Mouse (Mus musculus) gastrocnemius, postnatal 4 days (tissue): ENCODE measurements around the gene Sema4d. TPM values are rescaled to one million over a fixed set of nuclear protein-coding genes. Genes with fewer than 3 reads are reported as not detected.

Experiments
- DNase-seq, 2 experiments: peaks; one replicate each; pipeline ENCODE4 v3.0.0; 2021 to 2022; ENCODE audit warnings: low spot score in 2 of 2, mixed read lengths in 2 of 2
- total RNA-seq, 2 experiments: library from RNA; stranded (reverse); gene quantifications; 2 replicates each; pipeline ENCODE4 v1.2.3; 2021

Sema4d gene
- total RNA-seq, 2 experiments from 2014 or later, result 75.1 to 92.5 TPM

GRCm38 (mm10) chr13:51778983-51779962 lies 14.3 kb downstream of the Sema4d start:
- no peak for DNase-seq

- DNase-seq, result no peak
Measured at GRCm38 (mm10) chr13:51778351-51778982, 15.1 kb downstream of the Sema4d start.

DNA sequence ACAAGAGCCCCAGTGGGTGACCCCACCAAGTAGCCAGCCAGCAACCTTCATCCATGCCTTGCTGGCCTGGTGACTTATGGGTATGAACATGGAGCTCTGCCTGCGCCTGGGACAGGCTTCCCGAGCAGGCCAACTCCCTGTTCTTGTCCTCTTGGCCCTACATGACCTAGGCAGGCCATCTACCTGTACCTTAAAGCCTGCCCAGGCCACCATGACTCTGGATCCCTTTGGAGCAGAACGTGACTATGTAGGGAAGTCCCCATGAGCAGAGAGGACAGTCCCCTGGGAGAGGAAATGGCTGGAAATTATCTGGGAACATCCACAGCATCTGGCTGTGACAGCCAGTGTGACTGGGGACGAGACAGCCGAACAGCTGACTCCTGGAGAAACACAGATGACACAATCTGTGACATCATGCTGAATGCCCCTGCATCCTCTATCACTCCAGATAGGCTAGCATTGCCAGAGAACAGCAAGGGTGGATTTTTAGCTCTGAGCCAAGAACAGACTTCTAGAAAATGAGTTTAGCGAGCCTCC lies 15.7 kb downstream of the Sema4d start:
- no peak for DNase-seq

DNA sequence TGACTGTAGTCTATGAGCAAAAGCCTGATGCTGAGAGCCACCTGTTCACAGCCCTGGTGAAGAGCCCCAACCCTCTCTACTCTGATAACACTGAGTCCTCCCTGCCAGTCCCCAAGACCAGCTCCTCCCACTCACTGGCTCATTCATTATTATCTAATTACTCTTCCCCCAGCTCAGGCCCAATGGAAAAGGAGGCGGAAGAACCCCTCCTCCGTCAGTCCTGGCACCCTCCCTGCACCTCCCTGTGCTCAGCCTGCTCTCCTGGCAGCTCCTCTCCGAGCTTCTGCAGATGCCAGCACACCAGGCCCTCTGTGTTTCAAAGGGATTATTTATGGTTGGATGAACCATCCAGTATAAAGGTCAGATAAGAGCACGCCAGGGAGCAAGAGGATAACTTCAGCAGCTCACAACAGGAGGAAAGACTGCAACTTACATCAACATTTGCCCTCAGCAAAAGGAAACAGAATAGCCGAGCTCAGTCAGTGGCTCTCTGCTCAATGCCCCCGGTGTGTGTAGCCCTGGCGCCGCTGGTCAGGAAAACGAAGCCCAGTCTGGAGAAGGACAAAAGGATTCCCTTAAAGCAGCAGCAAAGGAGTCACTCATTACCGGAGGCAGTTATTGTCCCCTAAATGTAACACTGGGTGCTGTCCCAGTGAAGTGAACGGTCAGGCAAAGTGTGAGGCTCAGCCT lies 16.4 kb downstream of the Sema4d start:
- DNase-seq, result no peak

DNA sequence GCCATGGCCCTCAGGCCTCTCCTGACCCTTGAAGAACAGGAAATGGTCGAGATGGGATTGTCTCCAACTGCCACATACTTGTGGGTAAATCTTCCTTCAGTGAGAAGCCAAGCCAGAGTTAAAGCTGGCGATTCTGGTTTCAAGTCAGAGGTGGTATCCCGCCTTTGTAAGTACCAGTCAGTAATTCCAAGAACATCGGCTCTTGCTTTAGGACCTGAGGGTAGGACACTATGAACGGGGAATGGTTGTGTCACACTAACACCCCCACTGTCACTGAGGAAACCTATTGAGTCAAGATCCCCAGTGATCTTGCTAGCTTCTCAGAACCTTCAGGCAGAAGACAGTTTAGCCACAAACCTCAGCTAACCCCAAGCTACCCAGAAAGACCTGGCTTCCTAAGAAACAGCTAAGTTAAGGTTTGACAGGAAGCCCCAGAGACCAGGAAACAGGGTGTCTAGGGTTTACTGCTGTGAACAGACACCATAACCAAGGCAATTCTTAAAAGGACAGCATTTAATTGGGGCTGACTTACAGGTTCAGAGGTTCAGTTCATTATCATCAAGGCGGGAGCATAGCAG lies 17.3 kb downstream of the Sema4d start:
- DNase-seq, result no peak

DNA sequence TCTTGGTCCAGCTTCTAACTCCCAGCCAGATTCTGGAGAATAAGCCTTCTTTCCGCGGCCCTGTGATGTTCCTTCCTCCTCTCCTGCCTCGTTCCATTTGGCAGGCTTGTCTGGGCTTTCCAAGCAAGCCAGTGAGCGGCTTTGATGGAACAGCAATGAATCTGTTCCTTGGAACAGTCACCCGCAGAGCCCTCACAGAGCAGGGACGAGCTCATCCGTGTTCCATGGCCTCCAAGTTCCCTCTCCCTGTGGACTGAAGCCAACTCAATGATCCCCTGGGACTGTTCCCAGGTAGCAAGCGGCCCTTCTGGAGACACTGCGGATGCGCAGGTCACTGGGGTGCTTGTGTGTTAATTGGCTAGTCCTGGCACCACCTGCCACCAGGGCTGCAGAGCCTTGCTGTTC lies 21.7 kb downstream of the Sema4d start:
- DNase-seq, result no peak

DNA sequence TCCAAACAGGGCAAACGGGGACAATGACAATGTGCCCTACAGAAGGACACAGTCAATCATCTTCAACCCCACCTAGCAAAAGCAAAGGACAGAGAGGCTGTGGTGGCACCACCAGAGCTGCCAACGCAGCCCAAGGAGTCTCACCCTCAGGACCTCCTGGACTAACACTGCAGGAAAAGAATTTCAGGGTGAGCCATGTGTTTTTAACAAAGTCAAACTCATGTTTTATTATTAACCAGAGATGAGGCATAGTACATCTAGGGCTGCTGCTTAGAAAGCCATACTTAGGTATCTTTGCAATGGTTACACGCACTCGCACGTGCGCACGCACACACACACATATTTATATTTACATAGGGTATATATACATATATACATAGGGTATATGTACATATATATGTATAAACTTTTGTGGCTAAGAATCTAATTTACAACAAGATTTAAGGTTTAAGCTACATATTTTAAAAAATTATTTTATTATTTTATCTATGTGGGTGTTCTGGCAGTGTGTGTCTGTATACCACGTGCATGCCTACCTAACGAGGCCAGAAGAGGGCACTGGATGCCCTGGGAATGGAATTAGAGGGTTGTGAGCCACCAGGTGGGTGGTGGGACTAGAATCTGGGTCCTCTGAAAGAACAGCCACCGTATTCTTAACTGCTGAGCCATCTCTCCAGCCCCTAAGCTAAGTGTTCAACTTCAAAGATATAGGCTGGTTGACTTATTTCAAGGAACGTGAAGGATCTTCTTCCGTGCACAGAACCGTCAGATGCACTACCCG lies 22.7 kb downstream of the Sema4d start:
- no peak for DNase-seq

DNA sequence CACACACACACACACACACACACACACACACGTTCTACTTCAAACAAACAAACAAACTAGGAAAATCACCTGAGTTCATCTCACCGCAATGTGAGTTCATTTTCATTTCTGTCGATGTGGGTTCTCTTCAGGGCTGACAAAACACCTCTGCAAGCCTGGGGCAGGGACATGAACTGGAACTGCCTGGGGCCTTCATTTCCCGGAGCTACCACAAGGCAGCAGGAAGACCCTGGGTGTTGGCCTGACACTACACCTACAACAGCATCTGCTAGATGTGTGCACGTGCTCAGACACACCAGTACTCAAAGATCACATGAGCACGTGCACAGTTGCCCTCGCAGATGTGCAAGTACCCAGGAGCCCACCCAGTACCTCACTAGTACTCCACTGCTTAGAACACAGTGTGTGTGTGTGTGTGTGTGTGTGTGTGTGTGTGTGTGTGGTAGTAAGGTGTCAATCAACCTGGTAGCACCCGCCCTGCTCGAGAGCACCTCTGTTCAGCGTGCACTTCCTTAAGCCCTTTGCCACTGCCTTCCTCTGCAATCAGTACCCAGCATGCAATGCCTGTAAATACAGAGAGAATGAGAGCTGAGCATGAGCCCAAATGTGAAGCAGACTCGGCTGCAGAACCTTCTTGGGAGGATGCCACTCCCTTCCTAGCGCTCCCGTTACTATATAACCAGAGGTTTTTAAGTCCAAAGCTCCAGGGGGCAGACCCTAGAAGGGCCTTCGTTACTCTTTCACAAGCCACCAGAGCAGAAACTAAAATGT lies 25.4 kb downstream of the Sema4d start:
- DNase-seq, result no peak

DNA sequence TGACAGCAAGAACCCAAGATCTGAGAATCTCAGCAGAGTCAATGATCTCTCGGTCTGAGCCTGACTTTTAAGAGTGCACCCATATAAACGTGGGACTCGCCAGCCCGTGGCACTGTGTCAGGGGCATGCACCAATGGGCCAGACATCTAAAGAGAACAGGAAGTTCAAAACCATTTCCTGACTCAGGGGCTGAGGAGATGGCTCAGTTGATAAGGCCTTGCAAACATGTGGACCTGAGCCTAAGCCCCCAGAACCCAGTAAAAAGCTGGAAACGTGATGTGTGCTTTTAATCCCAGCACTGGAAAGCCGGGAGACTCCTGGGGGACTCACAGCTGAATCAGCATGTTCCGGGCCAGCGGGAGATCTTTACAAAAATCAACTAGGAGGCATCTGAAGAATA lies 26.0 kb downstream of the Sema4d start:
- no peak for DNase-seq

- no peak for DNase-seq
Measured at GRCm38 (mm10) chr13:51766756-51767155, 26.8 kb downstream of the Sema4d start.

GRCm38 (mm10) chr13:51765369-51765768 lies 28.2 kb downstream of the Sema4d start:
- DNase-seq, result no peak

GRCm38 (mm10) chr13:51763019-51763698 lies 30.4 kb downstream of the Sema4d start:
- DNase-seq, result no peak

DNA sequence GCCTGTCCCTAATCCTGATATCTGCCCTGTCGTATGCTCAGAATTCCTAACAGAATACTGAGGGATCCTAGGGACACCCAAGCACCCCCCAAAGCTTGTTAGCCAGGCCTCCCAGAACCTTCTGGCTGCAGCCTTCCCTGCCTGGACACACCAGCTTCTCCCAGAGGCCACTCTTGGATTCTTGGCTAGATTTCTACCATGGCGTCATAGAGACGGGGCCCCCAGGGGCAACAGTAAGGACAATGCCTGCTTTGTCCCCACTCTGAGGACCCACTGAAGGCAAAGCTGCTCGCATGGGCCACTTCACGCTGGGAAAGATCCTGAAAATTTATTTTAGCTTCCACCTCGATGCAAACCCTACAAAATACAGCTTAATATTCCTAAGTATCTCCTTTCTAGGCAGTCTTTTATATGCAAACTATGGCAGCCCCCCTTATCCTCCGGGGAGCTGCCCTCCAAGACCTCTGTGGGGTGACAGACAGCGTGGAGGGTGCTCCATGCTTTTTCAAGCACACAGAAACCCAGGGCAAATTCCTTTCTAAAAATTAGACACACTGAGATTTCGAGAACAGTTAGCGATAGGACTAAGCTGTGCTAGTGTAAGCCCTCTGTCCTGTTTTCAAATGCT lies 32.2 kb downstream of the Sema4d start:
- DNase-seq, result no peak

DNA sequence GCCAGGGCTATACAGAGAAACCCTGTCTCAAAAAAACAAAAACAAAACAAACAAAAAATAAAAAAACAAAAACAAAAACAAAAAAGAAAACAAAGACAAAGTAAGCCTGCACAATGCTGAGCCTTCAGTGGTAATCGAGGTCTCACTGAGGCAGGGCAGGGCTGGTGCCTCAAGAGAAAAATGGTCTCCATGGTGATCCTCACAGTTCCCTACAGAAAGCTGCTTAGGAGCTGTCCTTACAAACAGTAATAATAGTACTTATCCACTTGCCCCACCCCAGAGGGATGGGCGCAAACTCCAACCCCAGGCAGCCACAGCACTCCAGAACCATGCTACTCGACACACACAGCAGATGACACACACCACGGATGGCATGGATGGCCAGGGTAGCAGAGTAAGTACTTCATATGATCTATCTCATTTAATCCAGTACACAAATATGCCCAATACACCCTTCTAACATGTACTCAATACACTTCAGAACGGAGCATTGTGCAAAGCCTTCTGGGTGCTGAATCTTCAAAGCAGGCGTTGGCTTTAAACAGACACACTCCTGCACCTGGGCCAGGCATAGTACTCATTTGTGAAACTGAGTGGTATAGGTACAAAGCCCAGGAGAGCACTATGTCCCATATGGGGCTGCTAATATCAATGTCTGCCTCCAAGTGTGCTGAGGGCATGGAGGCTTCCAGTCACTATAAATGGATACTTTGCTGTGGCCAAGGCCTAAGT lies 34.1 kb downstream of the Sema4d start:
- DNase-seq, result no peak

GRCm38 (mm10) chr13:51758428-51758827 lies 35.1 kb downstream of the Sema4d start:
- DNase-seq, result no peak

DNA sequence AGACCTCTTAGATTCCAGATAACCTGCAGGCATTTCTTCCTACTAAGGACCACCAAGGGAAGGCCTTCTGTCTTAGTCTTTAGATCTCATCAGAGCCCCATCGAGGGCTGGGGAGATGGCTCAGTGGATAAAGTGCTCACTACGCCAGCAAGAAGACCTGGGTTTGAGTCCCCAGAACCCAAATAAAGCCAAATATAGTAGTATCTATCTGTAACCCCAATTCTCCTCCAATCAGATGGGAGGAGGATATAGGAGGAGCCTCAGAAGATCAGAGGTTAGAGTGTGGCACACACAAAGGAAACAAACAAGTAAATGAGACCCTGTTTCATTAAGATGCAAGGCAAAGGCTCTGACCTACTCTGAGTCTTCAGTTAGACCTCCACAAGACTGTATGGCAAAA lies 36.4 kb downstream of the Sema4d start:
- DNase-seq, result no peak

DNA sequence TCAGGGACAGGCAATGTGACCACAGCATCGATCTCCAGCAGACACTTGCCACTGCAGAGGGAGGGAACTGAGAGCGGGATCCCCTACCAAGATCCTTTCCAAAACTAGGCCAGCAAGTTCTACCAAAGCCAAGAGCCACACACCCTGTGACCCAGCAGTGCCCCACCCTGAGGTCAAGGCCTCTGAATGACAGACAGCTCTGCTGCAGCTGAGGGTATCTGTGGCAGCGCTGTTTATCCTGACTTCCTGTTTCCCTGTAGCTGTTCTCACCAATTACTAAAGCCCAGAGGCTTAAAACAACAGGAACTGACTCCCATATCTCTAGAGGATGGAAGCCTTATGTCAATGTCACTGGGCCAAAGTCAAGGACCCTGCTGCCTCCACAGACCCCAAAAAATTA lies 37.0 kb downstream of the Sema4d start:
- no peak for DNase-seq

DNA sequence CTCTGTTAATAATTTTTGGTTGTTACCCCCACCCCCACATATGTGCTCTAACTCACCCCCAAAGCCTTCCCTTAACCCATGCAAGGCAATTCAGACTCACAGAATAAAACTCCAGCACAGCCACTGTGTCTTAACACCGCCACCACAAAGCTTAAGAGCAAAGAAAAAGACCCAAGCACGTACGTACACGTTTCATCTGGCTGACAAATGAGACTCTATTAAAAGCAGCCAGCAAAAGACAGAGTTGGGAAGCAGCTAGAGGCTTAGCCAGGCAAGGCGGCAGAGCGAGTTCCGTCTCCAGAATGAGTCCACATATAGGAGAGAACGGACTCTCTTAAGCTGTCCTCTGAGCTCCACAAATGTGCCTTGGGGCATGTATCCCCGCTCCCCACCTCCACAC lies 37.5 kb downstream of the Sema4d start:
- DNase-seq, result no peak
